9 mouse cellular contexts compared by ENCODE assay signal in genomic region chr1:22533146-22534096, GRCm38 (mm10).
DNase-seq lines count a peak whose midpoint lies in the region; ATAC-seq lines count a peak whose summit lies in the region.
"Had no signal": no experiment of that assay in that cellular context is flagged by ENCODE, and none has a peak within 500 bp of the region (broad histone marks: within the 10 kb centered on the region; RNA-seq: fewer than 3 reads in every experiment).

No protein-coding gene starts in this region.

- no peaks in the 10 kb centered on the region for H3K9me3 ChIP-seq in kidney, embryonic 14.5 days (ENCODE audit: control insufficient read depth, low read length)
- no peaks in the 10 kb centered on the region for H3K9me3 ChIP-seq in embryonic facial prominence, embryonic 14.5 days (ENCODE audit: control insufficient read depth, low read length)
- H3K9me3 ChIP-seq in hindbrain, embryonic 13.5 days = no peaks in the 10 kb centered on the region
- H3K9me3 ChIP-seq in liver, embryonic 15.5 days (replicated peaks) = no peaks in the 10 kb centered on the region

- no peak overlapping the region for H3K27ac ChIP-seq in kidney, embryonic 14.5 days (ENCODE audit: low read depth, low read length)
- no peak overlapping the region for H3K27ac ChIP-seq in embryonic facial prominence, embryonic 14.5 days (replicated peaks; ENCODE audit: low read depth, low read length)
- H3K27ac ChIP-seq in hindbrain, embryonic 13.5 days = peak overlapping the region; percentile 92
- no peak overlapping the region for H3K27ac ChIP-seq in liver, embryonic 15.5 days (replicated peaks)

- peak overlapping the region; percentile 97 for H3K4me2 ChIP-seq in kidney, embryonic 14.5 days (replicated peaks; ENCODE audit: low read depth, low read length)
- H3K4me2 ChIP-seq in embryonic facial prominence, embryonic 14.5 days (ENCODE audit: low read depth, low read length) = peak overlapping the region; percentile 95
- H3K4me2 ChIP-seq in hindbrain, embryonic 13.5 days = peak overlapping the region; percentile 82
- H3K4me2 ChIP-seq in liver, embryonic 15.5 days = peak overlapping the region; percentile 61

- peak overlapping the region; percentile 50; the same call in 1 of the 2 replicates for H3K9ac ChIP-seq in kidney, embryonic 14.5 days (ENCODE audit: low read depth, low read length)
- peak overlapping the region; percentile 68 for H3K9ac ChIP-seq in embryonic facial prominence, embryonic 14.5 days (ENCODE audit: low read depth, low read length)
- H3K9ac ChIP-seq in hindbrain, embryonic 13.5 days = peak overlapping the region; percentile 84
- H3K9ac ChIP-seq in liver, embryonic 15.5 days = no peak overlapping the region

- ATAC-seq in kidney, embryonic 14.5 days (ENCODE audit: low FRiP score, low TSS enrichment) = peak; percentile 94
- peak; percentile 86 for ATAC-seq in embryonic facial prominence, embryonic 14.5 days (ENCODE audit: low read depth)
- peak; percentile 92 for ATAC-seq in hindbrain, embryonic 13.5 days (ENCODE audit: low FRiP score)
- no peak for ATAC-seq in liver, embryonic 15.5 days (ENCODE audit: insufficient read depth)
- ATAC-seq: Patski had no signal

- peak overlapping the region; percentile 66 for H3K4me3 ChIP-seq in kidney, embryonic 14.5 days (ENCODE audit: low read length)
- peak overlapping the region; percentile 71 for H3K4me3 ChIP-seq in embryonic facial prominence, embryonic 14.5 days (ENCODE audit: low read depth, low read length)
- H3K4me3 ChIP-seq in hindbrain, embryonic 13.5 days = peak overlapping the region; percentile 76
- H3K4me3 ChIP-seq in liver, embryonic 15.5 days (replicated peaks) = peak overlapping the region; percentile 43

- peaks cover 30% of the 10 kb centered on the region for H3K27me3 ChIP-seq in kidney, embryonic 14.5 days (ENCODE audit: control insufficient read depth, insufficient read depth, low read length)
- peaks cover 40% of the 10 kb centered on the region for H3K27me3 ChIP-seq in embryonic facial prominence, embryonic 14.5 days (replicated peaks; ENCODE audit: control insufficient read depth, insufficient read depth, low read length)
- H3K27me3 ChIP-seq in hindbrain, embryonic 13.5 days = peaks cover 38% of the 10 kb centered on the region
- H3K27me3 ChIP-seq in liver, embryonic 15.5 days = peaks cover 36% of the 10 kb centered on the region

- H3K36me3 ChIP-seq in kidney, embryonic 14.5 days (ENCODE audit: control insufficient read depth, insufficient read depth, low read length) = no peaks in the 10 kb centered on the region
- H3K36me3 ChIP-seq in embryonic facial prominence, embryonic 14.5 days (ENCODE audit: control insufficient read depth, insufficient read depth, low read length) = no peaks in the 10 kb centered on the region
- H3K36me3 ChIP-seq in hindbrain, embryonic 13.5 days = no peaks in the 10 kb centered on the region; the same call in 1 of the 2 replicates
- H3K36me3 ChIP-seq in liver, embryonic 15.5 days (replicated peaks) = no peaks in the 10 kb centered on the region

- under 1% methylated on average over 107 of the region's 112 CpGs for WGBS in kidney, embryonic 14.5 days
- under 1% methylated on average over 59 of the region's 112 CpGs for WGBS in embryonic facial prominence, embryonic 14.5 days
- WGBS in hindbrain, embryonic 13.5 days = under 1% methylated on average over 111 of the region's 112 CpGs
- WGBS in liver, embryonic 15.5 days (ENCODE audit: insufficient replicate concordance) = 1% methylated on average over 111 of the region's 112 CpGs

- no peaks in the 10 kb centered on the region for H3K4me1 ChIP-seq in kidney, embryonic 14.5 days (ENCODE audit: control insufficient read depth, insufficient read depth, low read length)
- H3K4me1 ChIP-seq in embryonic facial prominence, embryonic 14.5 days (ENCODE audit: control insufficient read depth, insufficient read depth, low read length) = no peaks in the 10 kb centered on the region
- H3K4me1 ChIP-seq in hindbrain, embryonic 13.5 days (replicated peaks) = 0 out of 2 replicates have a peak, but pooled peaks cover 7% of the 10 kb centered on the region
- no peaks in the 10 kb centered on the region for H3K4me1 ChIP-seq in liver, embryonic 15.5 days (replicated peaks)

- DNase-seq in kidney, adult 18-20 months = no peak
- DNase-seq in brain, adult 2 months (ENCODE audit: low read depth, low spot score) = peak; percentile 70
- DNase-seq in embryonic facial prominence, embryonic 14.5 days (ENCODE audit: low spot score) = peak; percentile 47
- peak; percentile 34 for DNase-seq in right cerebral cortex, postnatal 14 days
- DNase-seq in urinary bladder, postnatal 14 days (ENCODE audit: low spot score) = no peak

Comparison
In these comparisons a context has a peak if more than half of its experiments do, and no peak if none do; other contexts are left out.
1. DNase-seq: peak in brain, adult 2 months (single experiment), embryonic facial prominence, embryonic 14.5 days (single experiment) and right cerebral cortex, postnatal 14 days (single experiment); none in kidney, adult 18-20 months (single experiment) and urinary bladder, postnatal 14 days (single experiment).
2. Peak in every context shown above with its lines, with median percentiles within 50 percentile points of each other: H3K4me2 ChIP-seq and H3K4me3 ChIP-seq.